Mouse (Mus musculus): ENCODE measurements around the gene Apod.

DNA sequence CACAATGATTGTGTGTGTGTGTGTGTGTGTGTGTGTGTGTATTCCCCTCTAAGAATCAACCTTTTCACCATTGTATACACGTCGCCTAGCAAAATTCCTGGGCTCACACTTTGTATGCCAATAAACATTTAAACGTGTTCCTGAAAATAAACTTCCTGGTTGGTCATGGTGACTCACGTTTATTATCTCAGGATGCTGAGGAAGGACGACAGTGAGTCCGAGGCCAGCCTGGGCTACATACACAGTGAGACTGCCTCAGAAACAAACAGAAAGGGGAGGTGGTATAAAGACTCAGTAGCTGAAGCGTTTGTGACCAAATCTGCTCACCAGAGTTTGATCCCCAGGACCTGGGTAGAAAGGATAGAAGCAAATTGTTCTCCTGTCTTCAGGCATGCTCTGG is 67.2 kb downstream of the Apod start:
- TF ChIP-seq POLR2A (IDR thresholded peaks at IDR 0.05; ENCODE audit: low read depth, low read length) (no peak), JUN (IDR thresholded peaks at IDR 0.05; ENCODE audit: insufficient read depth, low read depth, low read length) (no peak), MXI1 (IDR thresholded peaks at IDR 0.05; ENCODE audit: low read depth, low read length) (no peak), EP300 (IDR thresholded peaks at IDR 0.05; ENCODE audit: low read length) (no peak), CTCF (conservative IDR thresholded peaks at IDR 0.05 in 1 of 2, IDR thresholded peaks at IDR 0.05 in 1 of 2; ENCODE audit: low read depth in 2 of 2, low read length in 2 of 2) (no peak), USF2 (conservative IDR thresholded peaks at IDR 0.05; ENCODE audit: low read depth, low read length) (no peak), GABPA (IDR thresholded peaks at IDR 0.05; ENCODE audit: insufficient replicate concordance, low read depth, low read length) (no peak), MEF2A (IDR thresholded peaks at IDR 0.05; ENCODE audit: borderline replicate concordance, low read depth, low read length) (no peak), USF1 (IDR thresholded peaks at IDR 0.05; ENCODE audit: low read depth, low read length) (no peak), E2F4 (IDR thresholded peaks at IDR 0.05; ENCODE audit: insufficient replicate concordance, low read depth, low read length) (no peak), POLR2AphosphoS2 (IDR thresholded peaks at IDR 0.05; ENCODE audit: low read depth, low read length) (no peak), BHLHE40 (IDR thresholded peaks at IDR 0.05; ENCODE audit: low read depth, low read length) (no peak)
